In genomic region chr5:140280205-140280604, GRCm38 (mm10) we compare ENCODE assay signal across 12 mouse cellular contexts.
"Had no signal": no experiment of that assay in that cellular context is flagged by ENCODE, and none has a peak within 500 bp of the region (broad histone marks: within the 10 kb centered on the region; RNA-seq: fewer than 3 reads in every experiment).

No protein-coding gene starts in this region.

- ATAC-seq: intestine, postnatal 0 days; lung, postnatal 0 days had no signal

- H3K4me2 ChIP-seq: limb, embryonic 13.5 days; liver, embryonic 15.5 days had no signal

- H3K4me3 ChIP-seq: limb, embryonic 13.5 days; liver, embryonic 15.5 days had no signal

- H3K4me1 ChIP-seq: liver, embryonic 15.5 days had no signal

- H3K9ac ChIP-seq: limb, embryonic 13.5 days; liver, embryonic 15.5 days had no signal

- H3K27me3 ChIP-seq: limb, embryonic 13.5 days; liver, embryonic 15.5 days had no signal

- H3K27ac ChIP-seq: kidney, postnatal 0 days; limb, embryonic 13.5 days; liver, embryonic 15.5 days had no signal

- DNase-seq: kidney, adult 9 months; kidney, postnatal 36 days; left cerebral cortex, postnatal 4 days; lung, adult 2 months; lung, postnatal 36 days; right cerebral cortex, adult 18-20 months; right cerebral cortex, postnatal 25 days had no signal

- H3K9me3 ChIP-seq: limb, embryonic 13.5 days; liver, embryonic 15.5 days had no signal
